Mouse (Mus musculus) limb, embryonic 12.5 days (tissue): ENCODE measurements around the gene Szrd1. TPM values are rescaled to one million over a fixed set of nuclear protein-coding genes. Genes with fewer than 3 reads are reported as not detected.

Experiments
- ATAC-seq: fragments of 200-750 bp; cut with Nextera tagmentation; 2 replicates; pipeline ENCODE4 v1.8.0; 2017; ENCODE audit warnings: low read depth, moderate TSS enrichment; ENCODE audit not compliant: insufficient number of reproducible peaks, insufficient read depth, low FRiP score, low TSS enrichment
- H3K27ac ChIP-seq: fragments of 300-500 bp; sonication (generic); 2 replicates; pipeline ENCODE4 v1.5.1; 2016; ENCODE audit warnings: mild to moderate bottlenecking, moderate library complexity
- H3K27me3 ChIP-seq: fragments of 300-500 bp; sonication (generic); 2 replicates; pipeline ENCODE4 v1.6.1; 2016; ENCODE audit warnings: mild to moderate bottlenecking, moderate library complexity
- H3K36me3 ChIP-seq: fragments of 300-500 bp; sonication (generic); 2 replicates; pipeline ENCODE4 v1.6.1; 2016; ENCODE audit warnings: mild to moderate bottlenecking, moderate library complexity
- H3K4me1 ChIP-seq: fragments of 300-500 bp; sonication (generic); replicated peaks from 2 replicates; pipeline ENCODE4 v1.6.1; 2016
- H3K4me2 ChIP-seq: fragments of 300-500 bp; sonication (generic); 2 replicates; pipeline ENCODE4 v1.6.1; 2016; ENCODE audit warnings: mild to moderate bottlenecking, moderate library complexity
- H3K4me3 ChIP-seq: fragments of 300-500 bp; sonication (generic); replicated peaks from 2 replicates; pipeline ENCODE4 v1.5.1; 2016; ENCODE audit warnings: mild to moderate bottlenecking
- H3K9ac ChIP-seq: fragments of 300-500 bp; sonication (generic); replicated peaks from 2 replicates; pipeline ENCODE4 v1.6.1; 2016; ENCODE audit warnings: mild to moderate bottlenecking, moderate library complexity
- H3K9me3 ChIP-seq: fragments of 300-500 bp; sonication (generic); 2 replicates; pipeline ENCODE4 v1.6.1; 2016; ENCODE audit warnings: mild to moderate bottlenecking, moderate library complexity
- WGBS: fragments of 180-500 bp; shearing (Covaris S2); methylation state at CpG from one replicate; pipeline ENCODE4 v1.1.7; 2016; 5-methylcytosine and 5-hydroxymethylcytosine counted together
- polyA plus RNA-seq: library from polyadenylated mRNA; unstranded; fragments of >200 nt; fragmentation: Nextera tagmentation; extraction: Ambion mirVana; gene quantifications from 2 replicates; pipeline ENCODE4 v1.2.1, GENCODE M21; 2016

Szrd1 gene
- polyA plus RNA-seq, 1 experiment from 2014 or later, result 34.2 TPM

GRCm38 (mm10) chr4:141067516-141068046 lies 72.0 kb downstream of the Szrd1 start:
- Histone ChIP-seq H3K27me3 (no peaks in the 10 kb centered on the region), H3K36me3 (peaks cover 78% of the 10 kb centered on the region), H3K4me1 (no peaks in the 10 kb centered on the region), H3K9me3 (no peaks in the 10 kb centered on the region), H3K9ac (no peak overlapping the region), H3K27ac (no peak overlapping the region), H3K4me3 (no peak overlapping the region), H3K4me2 (no peak overlapping the region)
- no peak for ATAC-seq
- WGBS, result 87% methylated on average over 9 of the region's 9 CpGs

GRCm38 (mm10) chr4:141066709-141067515 lies 72.7 kb downstream of the Szrd1 start:
- Histone ChIP-seq H3K9ac (no peak overlapping the region), H3K4me3 (no peak overlapping the region), H3K9me3 (no peaks in the 10 kb centered on the region), H3K4me1 (no peaks in the 10 kb centered on the region), H3K27me3 (no peaks in the 10 kb centered on the region), H3K4me2 (no peak overlapping the region), H3K36me3 (peaks cover 71% of the 10 kb centered on the region), H3K27ac (no peak overlapping the region)
- 87% methylated on average over 12 of the region's 12 CpGs for WGBS
- ATAC-seq, result no peak

GRCm38 (mm10) chr4:141065123-141065522 lies 74.5 kb downstream of the Szrd1 start:
- Histone ChIP-seq H3K9ac (no peak overlapping the region), H3K4me1 (peaks cover 8% of the 10 kb centered on the region; the same call in 1 of the 2 replicates), H3K4me3 (no peak overlapping the region), H3K27me3 (no peaks in the 10 kb centered on the region), H3K4me2 (no peak overlapping the region), H3K27ac (no peak overlapping the region), H3K9me3 (no peaks in the 10 kb centered on the region), H3K36me3 (peaks cover 53% of the 10 kb centered on the region)
- WGBS, result 10% methylated on average over 8 of the region's 8 CpGs
- ATAC-seq, result no peak

GRCm38 (mm10) chr4:141064104-141064659 lies 75.4 kb downstream of the Szrd1 start:
- no peak overlapping the region for H3K4me3 ChIP-seq
- H3K9me3 ChIP-seq, result no peaks in the 10 kb centered on the region
- WGBS, result 86% methylated on average over 4 of the region's 4 CpGs
- peaks cover 16% of the 10 kb centered on the region for H3K4me1 ChIP-seq
- no peak overlapping the region for H3K27ac ChIP-seq
- peaks cover 44% of the 10 kb centered on the region for H3K36me3 ChIP-seq
- no peak for ATAC-seq
- no peak overlapping the region for H3K4me2 ChIP-seq
- H3K27me3 ChIP-seq, result no peaks in the 10 kb centered on the region
- H3K9ac ChIP-seq, result no peak overlapping the region

Other genes starting within 250 kb of the Szrd1 start
- 1.2 and 1.3 TPM in 2 replicates for gene Padi2, start 233.4 kb downstream of the Szrd1 start, polyA plus RNA-seq
- 381 and 392 TPM in 2 replicates for gene Sdhb, start 178.6 kb downstream of the Szrd1 start, polyA plus RNA-seq
- gene Atp13a2, start 152.9 kb downstream of the Szrd1 start, polyA plus RNA-seq, result 44.1 and 46.0 TPM in 2 replicates
- gene Mfap2, start 129.4 kb downstream of the Szrd1 start, polyA plus RNA-seq, result 512 and 562 TPM in 2 replicates
- gene Crocc, start 79.2 kb downstream of the Szrd1 start, polyA plus RNA-seq, result 11.1 and 13.2 TPM in 2 replicates
- gene Necap2, start 61.4 kb downstream of the Szrd1 start, polyA plus RNA-seq, result 87.1 and 87.7 TPM in 2 replicates
- 0.28 TPM in 1 of 2 replicates, not detected in the other for gene Spata21, start 51.4 kb downstream of the Szrd1 start, polyA plus RNA-seq
- gene Fbxo42, start 8.1 kb upstream of the Szrd1 start, polyA plus RNA-seq, result 31.2 and 32.0 TPM in 2 replicates
- gene Rsg1, start 74.2 kb upstream of the Szrd1 start, polyA plus RNA-seq, result 6.7 and 7.1 TPM in 2 replicates
- gene Arhgef19, start 99.7 kb upstream of the Szrd1 start, polyA plus RNA-seq, result 9.1 and 10.8 TPM in 2 replicates
- 3.1 and 3.9 TPM in 2 replicates for gene Epha2, start 161.5 kb upstream of the Szrd1 start, polyA plus RNA-seq
- gene Fam131c, start 228.4 kb upstream of the Szrd1 start, polyA plus RNA-seq, result 0.43 and 0.63 TPM in 2 replicates